Mouse (Mus musculus) erythroblast, adult 5-6 weeks (primary cell): ENCODE measurements around the gene Batf2. TPM values are rescaled to one million over a fixed set of nuclear protein-coding genes. Genes with fewer than 3 reads are reported as not detected.
A peak's percentile ranks its signal among the peaks of the same experiment; 100 is the strongest.

ENCODE experiments used
- ATAC-seq: replicated peaks from 2 replicates; pipeline ENCODE4 v1.8.0; 2016; ENCODE audit warnings: moderate number of reproducible peaks, mild to moderate bottlenecking, moderate TSS enrichment, inconsistent platforms; ENCODE audit not compliant: poor library complexity, low FRiP score, severe bottlenecking
- total RNA-seq, 2 experiments: library from RNA; stranded (forward) in 1 of 2; stranded (reverse) in 1 of 2; fragments of 150-400 nt in 1 of 2; fragments of 200-764, 138-1000 nt in 1 of 2; gene quantifications; 2 replicates each; pipeline versions ENCODE4 v1.2.3 to v1.2.4; 2015 to 2017; ENCODE audit warnings: low replicate concordance in 2 of 2

Batf2 gene
- total RNA-seq (2015; ENCODE audit: low replicate concordance) (not detected in 2 replicates), total RNA-seq (2017; ENCODE audit: low replicate concordance) (2.4 TPM in 1 of 2 replicates, not detected in the other)

- ATAC-seq: peak; percentile 88
Measured at GRCm38 (mm10) chr19:6140678-6141393, at the start of gene Batf2. Gene Batf2, plus strand, starts transcription at chr19:6140983.

GRCm38 (mm10) chr19:6094119-6094518 lies 46.7 kb upstream of the Batf2 start, which contains the start of gene AC131692.1:
Gene AC131692.1, plus strand, starts transcription at chr19:6094419.
- ATAC-seq: no peak

- ATAC-seq: no peak
Measured at GRCm38 (mm10) chr19:6097847-6098246, 42.9 kb upstream of the Batf2 start.

- no peak for ATAC-seq
Measured at GRCm38 (mm10) chr19:6101186-6101585, 39.6 kb upstream of the Batf2 start.

GRCm38 (mm10) chr19:6102169-6102853 lies 38.5 kb upstream of the Batf2 start:
- peak; percentile 93 for ATAC-seq

GRCm38 (mm10) chr19:6104476-6104875 lies 36.3 kb upstream of the Batf2 start:
- no peak for ATAC-seq

- ATAC-seq: no peak
Measured at GRCm38 (mm10) chr19:6105586-6105985, 35.2 kb upstream of the Batf2 start, which contains the start of gene Naaladl1. Gene Naaladl1, plus strand, starts transcription at chr19:6105782.

- ATAC-seq: no peak
Measured at GRCm38 (mm10) chr19:6113116-6113515, 27.7 kb upstream of the Batf2 start.

GRCm38 (mm10) chr19:6116113-6116850 lies 24.5 kb upstream of the Batf2 start:
- ATAC-seq: no peak

GRCm38 (mm10) chr19:6117346-6117985 lies 23.3 kb upstream of the Batf2 start:
- no peak for ATAC-seq

- ATAC-seq: peak; percentile 85
Measured at GRCm38 (mm10) chr19:6117986-6118676, 22.7 kb upstream of the Batf2 start, which contains the start of gene Sac3d1. Gene Sac3d1, minus strand, starts transcription at chr19:6118650.

GRCm38 (mm10) chr19:6118677-6119185 lies 22.1 kb upstream of the Batf2 start:
- peak; percentile 24 for ATAC-seq

- ATAC-seq: no peak
Measured at GRCm38 (mm10) chr19:6121761-6122160, 19.0 kb upstream of the Batf2 start.

- no peak for ATAC-seq
Measured at GRCm38 (mm10) chr19:6123330-6123729, 17.5 kb upstream of the Batf2 start.

GRCm38 (mm10) chr19:6124898-6125297 lies 15.9 kb upstream of the Batf2 start:
- ATAC-seq: no peak

GRCm38 (mm10) chr19:6126289-6126688 lies 14.5 kb upstream of the Batf2 start:
- ATAC-seq: peak; percentile 53

- ATAC-seq: no peak
Measured at GRCm38 (mm10) chr19:6126789-6127580, 13.8 kb upstream of the Batf2 start.

- ATAC-seq: peak; percentile 80
Measured at GRCm38 (mm10) chr19:6127760-6128341, 12.9 kb upstream of the Batf2 start, which contains the start of gene Snx15. Gene Snx15, minus strand, starts transcription at chr19:6128304.
